Mouse (Mus musculus) telencephalon, adult 2 months (tissue): ENCODE measurements around the gene Rrn3.
"Not testable (repeated sequence)": the region's sequence is repeated elsewhere in the genome, so short reads cannot be mapped to it uniquely, and the experiment has no call there.

Experiments used
- DNase-seq: peaks from one replicate; pipeline ENCODE4 v3.0.0-alpha.2; 2011; ENCODE audit warnings: low read depth, low spot score

Rrn3 gene

DNA sequence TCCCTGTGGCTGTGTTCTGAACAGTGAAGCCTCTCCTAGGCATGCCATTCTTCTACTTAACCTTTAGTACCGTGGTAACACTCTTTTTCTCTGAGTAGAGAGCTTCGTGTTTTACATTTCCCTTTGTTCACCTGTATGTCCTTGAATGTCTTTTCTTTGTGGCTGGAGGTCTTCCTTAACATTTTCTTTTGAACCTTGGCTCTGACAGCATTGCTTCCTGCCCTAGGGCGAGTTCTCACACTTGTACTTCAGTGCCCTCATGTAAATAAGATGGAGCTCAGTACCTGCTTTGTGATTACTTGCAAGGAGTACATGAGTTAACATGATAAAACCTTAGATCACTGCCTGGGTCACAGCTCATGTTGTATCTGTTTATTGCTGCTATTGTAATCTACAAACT is 5.4 kb downstream of the Rrn3 start:
- no peak for DNase-seq

GRCm38 (mm10) chr16:13793441-13793840 is 12.9 kb downstream of the Rrn3 start:
- not testable (repeated sequence) for DNase-seq

GRCm38 (mm10) chr16:13796746-13797175 is 16.3 kb downstream of the Rrn3 start:
- DNase-seq: no peak

DNA sequence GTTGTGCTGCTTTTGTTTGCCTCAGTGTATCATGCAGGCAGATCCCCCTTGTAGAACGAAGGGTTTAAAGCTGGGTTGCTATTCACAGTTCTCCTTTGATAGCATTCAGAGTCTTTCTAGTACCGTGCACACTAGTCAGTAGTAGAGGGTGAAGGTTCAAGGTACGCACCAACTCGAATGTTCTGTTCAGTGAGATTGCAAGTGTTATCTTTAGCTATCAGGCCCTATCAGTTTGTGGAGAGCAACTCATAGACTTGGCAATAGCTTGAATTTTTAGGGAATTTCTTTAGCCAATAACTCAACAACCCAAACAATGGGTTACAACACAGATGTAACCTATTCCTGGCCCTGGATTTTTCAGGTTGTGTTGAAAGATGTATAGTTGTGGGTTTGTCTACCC is 20.7 kb downstream of the Rrn3 start:
- no peak for DNase-seq

DNA sequence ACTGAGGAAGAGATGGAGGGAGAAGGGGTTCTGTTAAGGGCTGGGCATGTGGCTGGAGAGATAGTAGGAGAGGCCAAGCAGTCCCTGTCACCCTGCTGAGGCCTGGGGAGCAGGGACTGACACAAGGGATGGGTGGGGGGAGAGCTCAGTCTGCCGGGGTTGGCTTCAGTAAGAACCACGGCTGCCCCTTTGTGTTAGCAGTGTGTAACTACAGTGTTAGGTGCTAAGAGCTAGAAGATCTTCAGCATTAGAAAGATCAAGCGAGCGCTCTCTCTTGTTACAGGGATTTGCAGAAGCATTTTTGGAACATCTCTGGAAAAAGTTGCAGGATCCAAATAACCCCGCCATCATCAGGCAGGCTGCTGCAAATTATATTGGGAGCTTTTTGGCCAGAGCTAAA is 24.2 kb downstream of the Rrn3 start:
- peak; percentile 45 for DNase-seq

DNA sequence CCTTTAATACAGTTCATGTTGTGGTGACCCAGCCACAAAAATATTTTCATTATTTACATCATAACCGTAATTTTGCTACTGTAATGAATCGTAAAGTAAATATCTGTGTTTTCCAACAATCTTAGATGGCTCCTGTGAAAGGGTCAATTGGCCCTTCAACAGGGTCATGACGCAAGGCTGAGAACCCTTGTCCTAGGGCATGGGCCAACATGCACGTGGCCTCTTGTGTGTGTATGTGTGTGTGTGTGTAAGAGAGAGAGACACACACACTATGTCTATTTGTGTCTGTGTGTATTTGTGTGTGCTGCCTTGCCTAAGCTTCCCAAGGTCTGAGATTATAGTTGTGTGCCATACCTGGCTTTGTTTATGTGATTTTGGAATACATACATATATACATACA is 27.1 kb downstream of the Rrn3 start:
- DNase-seq: no peak

DNA sequence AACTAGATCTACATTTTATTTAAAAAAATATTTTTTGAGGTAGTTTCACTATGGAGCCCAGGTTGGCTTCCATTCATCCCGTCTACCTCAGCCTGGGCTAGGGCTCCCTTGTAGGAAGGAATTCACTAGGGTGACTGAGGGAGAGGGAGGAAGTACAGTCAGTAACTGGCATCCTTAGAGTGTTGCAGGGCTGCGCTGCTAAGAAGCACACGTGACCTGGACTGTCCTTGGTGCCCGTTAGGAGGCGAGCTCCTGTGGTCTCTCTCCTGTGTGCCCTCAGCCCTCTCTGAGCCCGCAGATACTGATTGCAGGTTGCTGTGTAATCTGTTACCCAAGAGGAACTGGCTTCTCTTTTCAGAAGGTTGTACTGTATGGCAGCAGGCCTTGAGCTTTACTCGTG is 27.9 kb downstream of the Rrn3 start:
- no peak for DNase-seq

GRCm38 (mm10) chr16:13812152-13812551 is 31.6 kb downstream of the Rrn3 start:
- no peak for DNase-seq

- DNase-seq: no peak
Measured at GRCm38 (mm10) chr16:13813200-13813599, 32.7 kb downstream of the Rrn3 start.

- peak; percentile 95 for DNase-seq
Measured at GRCm38 (mm10) chr16:13818560-13819393, 38.3 kb downstream of the Rrn3 start, which contains the start of gene Ntan1. Gene Ntan1 (plus strand): TSS chr16:13818845.

DNA sequence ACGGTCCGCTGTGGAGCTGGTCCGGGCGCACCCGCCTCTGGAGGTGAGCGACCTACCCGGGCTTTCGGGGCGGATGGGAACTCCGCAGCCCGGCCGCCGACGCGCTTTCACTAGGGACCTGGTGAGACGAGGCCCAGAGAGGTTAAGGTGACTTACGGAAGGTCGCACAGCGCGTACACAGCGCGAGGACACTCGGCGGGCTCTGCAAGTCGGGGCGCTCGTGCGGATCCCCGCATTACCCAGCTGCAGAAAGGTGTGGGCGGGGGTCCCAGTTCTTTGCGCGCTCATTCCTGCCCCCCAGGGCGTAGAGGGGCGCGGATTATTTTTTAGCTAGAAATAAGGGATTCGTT is 38.9 kb downstream of the Rrn3 start:
- DNase-seq: no peak

DNA sequence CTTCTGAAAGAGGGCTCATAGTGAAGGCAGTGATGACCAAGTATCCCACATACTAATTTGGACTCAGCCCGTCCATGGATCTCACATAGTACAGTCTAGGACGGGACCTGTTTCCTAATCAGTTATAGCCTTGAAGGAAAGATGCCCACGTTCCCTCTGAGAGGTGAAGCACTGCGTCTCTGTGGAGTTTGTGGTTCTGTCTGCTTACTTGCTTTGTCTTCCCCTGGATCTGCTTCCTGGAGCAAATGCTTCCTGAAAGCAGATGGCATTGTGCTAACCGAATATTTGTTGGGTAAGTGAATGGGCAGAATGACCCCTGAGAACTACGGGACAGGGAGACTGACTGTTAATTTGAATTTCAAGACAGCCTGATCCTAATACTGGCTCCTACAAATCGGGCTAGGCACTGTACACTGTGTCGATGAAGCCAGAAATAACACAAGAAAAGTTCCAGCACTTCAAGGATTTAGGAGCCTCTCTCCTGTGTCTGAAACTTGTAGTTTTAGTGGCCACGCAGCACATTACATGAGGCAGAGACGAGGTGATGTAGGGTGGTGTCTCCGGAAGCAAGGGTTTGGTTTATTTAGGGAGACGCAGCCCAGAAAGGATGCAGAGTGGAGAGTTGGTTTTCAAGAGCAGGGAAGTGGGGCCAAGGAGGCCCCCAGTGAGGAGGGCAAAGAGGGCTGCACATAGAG is 39.4 kb downstream of the Rrn3 start:
- no peak for DNase-seq

DNA sequence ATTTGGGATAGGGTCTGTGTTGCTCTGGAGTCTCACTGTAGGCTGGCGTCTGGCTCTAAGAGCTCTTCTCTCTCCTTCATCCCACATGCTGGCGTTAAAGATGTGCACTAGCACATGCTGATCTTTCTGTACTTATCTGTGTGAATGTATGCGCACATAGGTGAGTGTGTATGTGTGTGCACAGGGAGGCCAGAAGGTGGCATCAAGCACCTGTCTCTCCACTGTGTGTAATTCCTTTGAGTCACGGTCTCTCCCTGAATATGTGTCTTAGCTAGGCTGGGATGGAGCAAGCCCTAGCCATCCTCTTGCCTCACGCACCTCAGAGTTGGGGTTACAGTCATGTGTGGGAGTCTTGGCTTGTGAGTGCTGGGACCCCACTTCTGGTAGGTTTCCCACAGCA is 40.3 kb downstream of the Rrn3 start:
- no peak for DNase-seq

GRCm38 (mm10) chr16:13825781-13826490 is 45.4 kb downstream of the Rrn3 start:
- no peak for DNase-seq

DNA sequence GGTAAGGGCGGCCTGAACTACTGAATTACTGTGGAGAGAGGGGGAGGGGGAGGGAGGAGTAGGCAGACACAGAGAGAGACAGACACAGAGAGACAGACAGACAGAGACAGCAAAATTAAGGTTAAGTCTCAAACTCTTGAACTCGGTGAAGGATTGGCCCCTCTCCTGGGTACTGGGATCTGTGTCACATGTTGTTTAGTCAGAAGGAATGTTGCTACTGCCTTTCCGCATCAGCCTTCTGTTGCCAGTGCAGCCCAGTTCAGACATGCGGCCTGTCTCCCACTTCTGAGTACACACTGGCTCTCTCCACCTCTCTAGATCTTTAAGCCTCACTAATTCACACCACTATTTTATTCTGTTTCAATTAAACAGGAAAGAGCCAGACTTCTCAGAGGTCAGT is 46.0 kb downstream of the Rrn3 start:
- DNase-seq: no peak

DNA sequence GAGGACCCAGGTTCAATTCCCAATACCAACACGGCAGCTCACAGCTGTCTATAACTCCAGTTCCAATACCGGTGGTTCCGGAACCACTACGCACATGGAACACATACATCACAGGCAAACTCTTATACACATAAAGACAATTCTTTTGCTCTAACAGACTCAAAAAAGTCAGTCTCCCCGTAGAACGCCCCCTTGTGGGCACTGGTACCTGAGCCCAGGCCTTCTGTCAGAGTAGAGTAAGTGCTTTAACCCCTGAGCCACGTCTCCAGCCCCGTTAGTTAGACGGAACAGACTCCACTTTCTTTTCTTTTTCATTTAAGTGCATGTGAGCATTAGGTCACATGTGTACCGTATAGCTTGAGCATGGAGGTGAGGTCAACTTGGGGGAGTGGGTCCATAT is 49.9 kb downstream of the Rrn3 start:
- no peak for DNase-seq

DNA sequence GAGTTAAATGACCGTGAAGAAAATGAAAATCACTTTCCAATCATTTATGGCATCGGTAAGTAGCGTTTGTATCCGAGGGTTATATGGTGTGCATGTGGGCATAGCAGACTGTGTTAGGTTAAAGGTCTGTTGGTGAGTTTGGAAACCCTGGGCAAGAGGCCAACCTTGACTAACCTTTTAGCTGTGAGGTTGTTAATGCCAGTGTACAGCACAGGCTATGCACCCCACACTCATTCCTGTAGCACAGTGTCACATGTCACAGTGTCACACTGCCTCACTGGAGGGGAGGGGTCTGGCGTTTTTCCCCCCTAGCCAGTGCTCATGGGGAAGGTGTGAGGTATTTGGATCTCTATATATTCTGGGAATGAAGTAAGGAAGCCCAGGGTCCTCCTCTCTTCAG is 51.1 kb downstream of the Rrn3 start:
- DNase-seq: no peak

GRCm38 (mm10) chr16:13834382-13834781 is 53.9 kb downstream of the Rrn3 start:
- DNase-seq: no peak

DNA sequence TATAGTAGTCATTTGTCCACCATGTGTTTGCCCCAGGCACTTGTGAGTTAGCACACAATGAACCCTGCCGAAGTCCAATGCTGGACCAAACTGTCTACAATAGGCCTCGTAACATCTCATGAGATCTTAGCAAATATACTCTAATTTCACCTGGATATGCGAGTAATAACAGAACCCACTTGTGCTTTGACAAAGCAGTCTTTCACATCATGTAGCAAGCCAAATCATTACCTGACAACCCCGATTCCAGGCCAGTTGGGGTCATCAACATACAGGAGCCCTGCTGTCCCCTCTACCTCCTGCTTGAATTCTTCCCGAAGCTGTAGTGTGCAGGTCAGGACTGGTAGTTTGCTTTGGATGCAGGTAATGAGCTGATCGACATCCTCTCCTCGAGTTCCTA is 59.5 kb downstream of the Rrn3 start:
- no peak for DNase-seq

DNA sequence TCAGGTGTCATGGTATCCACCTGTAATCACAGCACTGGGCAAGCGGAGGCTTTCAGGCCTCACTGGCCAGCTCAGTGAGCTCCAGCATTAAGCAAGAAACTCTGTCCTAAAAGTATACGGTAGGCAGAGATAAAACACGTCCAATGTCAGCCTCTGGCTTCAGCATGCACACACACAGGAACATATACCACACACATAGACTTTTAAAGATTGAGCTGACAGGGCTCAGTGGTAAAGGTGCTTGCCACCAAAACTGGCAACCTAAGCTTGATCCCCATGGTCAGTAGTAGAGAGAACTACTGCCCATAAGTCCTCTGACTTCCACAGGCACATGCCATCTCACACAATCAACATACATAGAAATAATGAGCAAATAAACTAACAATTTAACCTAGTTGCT is 60.4 kb downstream of the Rrn3 start:
- no peak for DNase-seq

DNA sequence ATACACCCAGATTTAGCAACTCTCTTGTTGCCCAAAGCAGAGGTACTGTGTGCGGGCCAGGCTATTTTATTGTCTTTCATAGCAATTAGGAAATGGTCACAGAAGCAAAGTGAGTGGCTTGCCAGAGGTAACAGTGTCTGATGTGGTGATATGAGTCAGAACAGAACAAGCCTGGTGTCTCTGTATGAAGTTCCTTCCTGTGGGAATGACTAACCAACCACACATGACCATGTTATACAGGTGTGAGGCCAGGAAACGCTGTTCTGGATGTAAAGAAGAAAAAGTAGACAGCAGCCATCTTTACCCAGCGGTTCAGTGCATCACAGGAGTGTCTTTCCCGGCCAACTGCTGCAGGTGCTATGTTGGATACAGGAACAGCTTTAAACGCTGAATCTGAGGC is 64.5 kb downstream of the Rrn3 start:
- DNase-seq: no peak

DNA sequence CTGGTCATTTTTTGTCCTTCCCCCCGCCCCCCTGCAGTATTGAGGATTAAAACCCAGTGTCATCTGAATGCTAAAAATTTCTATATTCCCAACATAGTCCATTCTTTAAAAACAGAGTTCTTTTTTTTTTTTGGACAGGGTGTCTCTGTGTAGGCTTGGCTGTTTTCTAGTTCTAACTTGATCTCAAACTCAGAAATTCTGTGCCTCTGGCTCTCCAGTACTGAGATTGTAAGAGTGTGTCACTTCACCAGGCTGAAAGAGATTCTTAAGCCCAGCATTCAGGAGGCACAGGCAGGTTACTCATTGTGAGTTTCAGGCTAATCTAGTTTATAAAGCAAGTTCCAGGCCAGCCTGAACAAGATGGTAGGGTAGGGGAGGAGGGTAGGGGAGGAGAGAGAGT is 66.2 kb downstream of the Rrn3 start:
- no peak for DNase-seq

- no peak for DNase-seq
Measured at GRCm38 (mm10) chr16:13848310-13848709, 67.8 kb downstream of the Rrn3 start.
